Mouse (Mus musculus): ENCODE measurements around the gene Evi2. TPM values are rescaled to one million over a fixed set of nuclear protein-coding genes. Genes with fewer than 3 reads are reported as not detected.

The Evi2 gene
- polyA plus RNA-seq, 1 experiment: 0.34 TPM

- DNase-seq (ENCODE audit: low read depth): no peak
Measured at GRCm38 (mm10) chr11:79526549-79526948, 3.8 kb downstream of the Evi2 start.

GRCm38 (mm10) chr11:79524310-79524575 is 6.1 kb downstream of the Evi2 start:
- no peak for DNase-seq (ENCODE audit: low read depth)

GRCm38 (mm10) chr11:79523560-79524309 is 6.7 kb downstream of the Evi2 start, which contains the start of gene Evi2b:
Gene Evi2b (minus strand): TSS chr11:79523762.
- DNase-seq (ENCODE audit: low read depth): no peak

GRCm38 (mm10) chr11:79522944-79523343 is 7.4 kb downstream of the Evi2 start:
- DNase-seq (ENCODE audit: low read depth): no peak

DNA sequence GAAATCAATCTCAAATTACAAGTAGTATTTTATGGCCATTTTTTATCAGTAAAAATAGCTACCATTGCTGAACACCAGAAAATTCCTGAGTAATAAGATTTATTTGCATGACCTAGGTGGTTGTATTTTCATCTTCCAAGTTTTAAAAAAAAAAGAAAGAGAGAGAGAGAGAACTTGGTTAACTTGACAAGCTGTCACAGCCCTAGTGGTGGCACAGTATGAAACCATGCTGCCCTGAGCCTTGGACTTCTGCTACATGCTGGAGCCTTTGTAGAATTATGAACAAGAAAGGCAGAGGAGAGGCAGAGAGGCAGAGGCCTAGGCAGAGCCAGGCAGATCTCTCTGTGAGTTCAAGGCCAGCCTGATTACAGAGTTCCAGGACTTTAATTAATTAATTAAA is 8.5 kb downstream of the Evi2 start:
- no peak for DNase-seq (ENCODE audit: low read depth)

DNA sequence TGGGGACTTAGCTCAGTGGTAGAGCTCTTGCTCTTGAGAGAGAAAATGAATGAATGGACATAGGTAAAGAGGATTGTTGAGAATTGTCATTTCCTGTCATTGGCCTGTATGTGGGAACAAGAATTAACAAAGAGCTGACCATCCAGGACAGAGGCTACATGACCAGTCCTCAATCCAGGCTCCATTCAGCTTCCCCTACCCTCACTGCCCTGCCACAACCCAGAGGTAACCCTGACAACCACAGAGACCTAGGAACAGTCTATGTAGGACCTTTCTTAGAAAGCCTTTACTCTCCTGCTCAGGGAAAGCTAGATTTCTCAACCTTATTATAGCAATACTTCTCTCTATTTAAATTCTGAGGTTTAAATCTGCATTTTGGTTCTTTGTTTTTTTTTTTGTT is 9.6 kb downstream of the Evi2 start:
- DNase-seq (ENCODE audit: low read depth): no peak

DNA sequence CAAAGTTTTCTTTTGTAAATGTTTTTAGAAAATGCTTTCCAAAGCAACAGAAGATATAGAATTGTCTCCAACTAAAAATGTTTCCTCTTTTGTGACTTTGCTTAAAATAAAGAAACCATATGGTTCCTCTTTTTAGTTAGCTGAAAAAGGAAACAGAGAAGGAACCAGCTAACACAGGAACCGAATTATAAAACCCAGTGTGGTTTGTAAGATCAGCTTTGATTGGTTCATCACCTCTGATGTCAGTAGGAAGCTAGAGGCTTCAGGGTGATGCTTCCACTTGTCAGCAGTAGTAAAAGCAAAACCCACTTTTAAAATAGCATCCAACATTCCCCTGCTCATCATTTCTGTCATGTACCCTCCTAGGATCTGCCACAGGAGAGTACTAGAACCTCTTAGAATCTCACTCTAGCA is 10.5 kb downstream of the Evi2 start:
- no peak for DNase-seq (ENCODE audit: low read depth)

- no peak for DNase-seq (ENCODE audit: low read depth)
Measured at GRCm38 (mm10) chr11:79519299-79519698, 11.1 kb downstream of the Evi2 start.

DNA sequence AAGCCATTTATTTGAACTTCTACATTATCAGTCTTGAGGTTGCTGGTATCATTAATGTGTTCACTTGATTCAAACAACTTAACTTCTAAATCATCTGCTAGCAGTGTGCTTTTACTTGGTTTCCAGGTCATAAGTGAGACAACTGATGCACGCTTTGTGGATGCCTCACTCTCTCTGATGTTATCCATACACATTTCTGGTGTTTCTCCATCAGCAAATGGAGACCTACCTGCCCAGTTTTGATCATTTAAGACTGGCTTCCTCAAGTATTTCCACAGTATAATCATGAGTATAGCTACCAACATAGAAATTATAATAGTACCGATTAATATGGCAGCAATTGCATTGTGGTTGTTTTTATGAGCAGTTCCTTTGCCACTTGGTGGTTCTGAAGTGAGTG is 14.6 kb downstream of the Evi2 start:
- DNase-seq (ENCODE audit: low read depth): no peak

DNA sequence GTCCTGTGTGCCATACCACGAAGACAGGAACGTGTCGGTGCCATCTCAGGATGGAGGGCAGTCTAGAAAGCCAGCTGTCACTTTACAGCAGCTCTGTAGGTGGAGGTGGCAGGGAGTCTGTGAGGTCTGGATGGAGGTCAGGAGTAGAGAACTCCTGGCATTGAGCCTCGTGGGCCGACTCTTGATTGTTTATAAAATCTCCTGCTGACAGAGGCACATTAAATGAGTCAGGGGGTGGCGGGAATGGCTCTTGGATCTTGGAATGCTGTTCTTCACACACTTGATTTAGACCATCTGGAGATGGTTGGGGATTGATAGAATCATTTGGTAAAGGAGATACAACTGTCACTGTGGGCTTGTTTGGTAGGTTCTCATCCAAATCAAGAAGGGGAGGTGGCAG is 15.1 kb downstream of the Evi2 start:
- DNase-seq (ENCODE audit: low read depth): no peak

DNA sequence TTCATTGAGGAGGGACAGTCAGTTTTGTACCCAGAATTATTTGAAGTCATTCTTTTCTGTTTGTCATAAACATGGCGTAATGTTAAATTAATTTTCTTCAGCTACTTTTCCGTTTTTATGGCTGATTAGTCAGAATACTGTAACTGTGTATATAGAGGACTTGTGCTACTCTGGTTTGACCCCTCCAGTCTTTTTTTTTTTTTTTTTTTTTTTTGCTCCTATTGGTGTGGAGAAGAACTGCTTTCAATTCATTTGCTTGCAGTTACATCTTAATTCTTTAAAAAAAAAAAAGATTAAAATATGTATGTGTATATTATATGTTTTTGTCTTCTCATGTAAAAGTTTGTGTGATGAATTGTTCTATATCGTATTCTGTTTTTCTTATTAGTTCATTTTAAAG is 18.4 kb downstream of the Evi2 start:
- DNase-seq (ENCODE audit: low read depth): no peak

- no peak for DNase-seq (ENCODE audit: low read depth)
Measured at GRCm38 (mm10) chr11:79504506-79504905, 25.9 kb downstream of the Evi2 start.

- no peak for DNase-seq (ENCODE audit: low read depth)
Measured at GRCm38 (mm10) chr11:79503845-79504244, 26.5 kb downstream of the Evi2 start, which contains the start of gene Omg. Gene Omg (minus strand): TSS chr11:79504084.

- no peak for DNase-seq (ENCODE audit: low read depth)
Measured at GRCm38 (mm10) chr11:79502917-79503316, 27.5 kb downstream of the Evi2 start.

DNA sequence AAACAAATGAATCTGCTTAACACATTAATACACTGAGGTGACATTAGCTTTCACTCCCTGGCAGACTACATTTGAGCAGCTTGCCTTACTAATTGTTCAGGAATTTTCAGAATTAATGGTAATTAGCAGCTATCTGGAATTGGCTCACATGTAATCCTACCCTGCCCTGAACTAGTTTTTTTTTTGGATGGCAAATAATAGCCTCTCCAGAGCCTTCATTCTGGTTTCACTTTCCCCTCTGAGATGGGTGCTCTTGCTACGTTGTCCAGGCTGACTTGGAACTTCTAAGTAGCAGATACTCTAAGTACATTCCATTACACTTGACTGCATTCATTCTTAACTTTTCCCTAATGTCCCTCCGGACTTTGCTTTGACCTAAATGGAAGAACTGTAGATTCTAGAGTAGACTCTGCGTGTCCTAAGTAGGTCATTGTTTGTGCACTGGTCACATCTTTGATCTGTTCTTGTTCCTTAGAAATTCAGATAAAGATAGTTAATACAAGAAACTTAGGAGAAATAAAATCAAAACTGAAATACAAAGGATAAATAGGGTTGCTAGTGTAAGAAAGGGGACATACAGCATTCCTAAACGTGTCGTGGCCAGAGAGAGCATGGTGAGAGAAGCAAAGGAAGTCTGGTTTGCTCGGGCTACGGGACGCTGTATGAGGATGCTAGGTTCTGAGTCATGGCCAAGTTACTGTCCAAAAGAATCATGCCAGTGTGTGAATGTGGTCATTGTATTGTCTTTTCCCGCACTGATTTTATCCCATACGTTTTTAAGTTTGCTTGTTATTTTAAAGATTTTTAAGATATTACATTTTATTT is 35.2 kb downstream of the Evi2 start:
- DNase-seq (ENCODE audit: low read depth): no peak

GRCm38 (mm10) chr11:79484721-79485120 is 45.7 kb downstream of the Evi2 start:
- DNase-seq (ENCODE audit: low read depth): no peak

DNA sequence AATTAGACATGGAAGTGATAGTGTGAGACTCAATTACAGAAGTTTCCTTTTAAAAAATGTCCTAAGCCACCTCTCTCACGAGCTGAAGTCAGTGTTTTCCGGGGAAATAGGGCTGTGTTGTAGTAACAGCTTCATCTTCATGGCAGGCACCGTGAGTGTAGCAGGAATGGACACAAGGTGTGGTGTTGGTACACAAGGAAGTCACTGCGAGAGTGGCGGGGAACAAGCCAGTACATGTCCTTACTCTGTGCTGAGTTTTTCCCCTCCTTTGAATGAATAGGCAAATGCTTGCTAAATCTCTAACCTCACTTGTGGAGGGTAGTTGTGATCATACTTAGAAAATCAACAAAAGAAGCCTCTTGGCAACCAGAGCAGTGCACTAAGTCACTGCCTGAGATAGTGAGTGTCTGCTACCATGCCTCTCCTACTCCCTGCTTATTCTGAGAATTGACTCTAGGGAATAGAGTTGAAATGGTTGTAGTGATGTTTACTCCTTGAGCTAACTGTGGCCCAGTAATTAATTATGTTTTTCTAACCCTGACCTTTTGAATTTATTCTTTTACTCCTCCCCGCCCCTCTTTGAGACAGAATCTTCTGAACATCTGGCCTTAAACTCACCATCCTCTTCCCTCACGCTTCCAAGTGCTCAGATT is 46.4 kb downstream of the Evi2 start:
- DNase-seq (ENCODE audit: low read depth): no peak

DNA sequence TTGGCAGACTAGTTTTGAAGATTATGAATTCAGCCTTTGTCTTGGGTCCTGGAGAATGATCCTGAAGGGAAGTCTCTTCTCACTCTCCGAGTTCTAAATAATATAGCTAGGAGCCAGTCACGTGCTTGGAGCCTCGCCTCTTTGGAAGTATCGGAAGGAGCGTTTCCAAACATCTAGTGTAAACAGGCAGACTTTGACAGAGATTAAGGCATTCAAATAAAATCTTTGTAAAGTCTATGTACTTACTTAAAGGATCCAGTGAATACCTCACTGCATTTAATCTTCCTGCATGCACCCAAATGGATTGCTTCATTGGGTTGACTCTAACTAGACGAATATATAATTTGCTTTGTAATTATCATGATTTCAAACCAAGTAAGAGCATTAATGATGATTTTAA is 47.0 kb downstream of the Evi2 start:
- no peak for DNase-seq (ENCODE audit: low read depth)

- DNase-seq (ENCODE audit: low read depth): no peak
Measured at GRCm38 (mm10) chr11:79468097-79468496, 62.3 kb downstream of the Evi2 start.
